Mouse (Mus musculus): ENCODE results near the gene Vmn2r110.

Gene Vmn2r110

DNA sequence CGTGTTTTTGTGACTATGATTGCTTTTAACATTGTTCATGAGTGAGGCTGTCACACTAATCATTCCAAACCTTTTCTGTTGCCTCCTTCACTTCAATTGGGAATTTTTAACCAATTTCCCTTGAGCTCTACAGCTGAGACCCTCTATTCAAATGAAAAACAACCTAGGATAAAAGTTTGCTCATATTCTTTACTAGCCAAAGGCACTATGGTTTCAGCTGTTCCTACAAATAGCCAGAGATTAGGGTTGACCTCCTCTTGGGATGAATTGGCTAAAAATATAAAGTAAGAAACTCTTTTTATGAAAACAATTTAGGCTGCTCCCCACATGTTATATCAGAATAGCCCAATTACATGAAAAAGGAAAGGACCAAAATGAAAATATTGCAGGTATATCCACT is at the start of gene Vmn2r110:
TSS of gene Vmn2r110 (minus strand) at position 101 of the 400 bp plus-strand sequence.
- no peak for DNase-seq (ENCODE audit: low read depth, low spot score)

- no peak for DNase-seq (ENCODE audit: low read depth, low spot score)
Observed at GRCm38 (mm10) chr17:20624777-20625176, 28.6 kb upstream of the Vmn2r110 start, which contains the start of gene Fpr-rs3. TSS of gene Fpr-rs3 (minus strand) at chr17:20624877.

DNA sequence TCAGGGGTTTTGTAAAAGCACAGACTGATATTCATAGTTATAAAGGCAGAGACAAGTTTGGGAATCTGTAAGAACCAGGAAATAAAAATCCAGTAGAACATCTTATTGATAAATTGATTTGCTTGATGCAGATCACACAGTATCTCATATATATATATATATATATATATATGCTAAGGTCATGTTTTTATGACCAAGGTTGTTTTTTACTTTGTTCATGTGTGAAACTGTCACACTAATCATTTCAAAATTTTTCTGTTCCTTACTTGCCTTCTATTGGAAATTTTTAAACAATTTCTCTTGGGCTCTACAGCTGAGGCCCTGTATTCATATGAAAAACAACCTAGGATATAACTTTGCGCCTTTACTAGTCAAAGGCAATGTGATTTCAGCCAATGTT is 31.6 kb downstream of the Vmn2r110 start, which contains the start of gene Vmn2r109:
TSS of gene Vmn2r109 (minus strand) at position 101 of the 400 bp plus-strand sequence.
- DNase-seq (ENCODE audit: low read depth, low spot score) = no peak

All from 3T3-L1 (cell line).